Mouse (Mus musculus) mesoderm, embryonic 11.5 days (tissue): ENCODE results near the gene Snx21.

Source experiments
- DNase-seq: peaks from one replicate; pipeline ENCODE4 v3.0.0-alpha.2; 2012; ENCODE audit warnings: low read depth, low spot score

Snx21 gene

DNA sequence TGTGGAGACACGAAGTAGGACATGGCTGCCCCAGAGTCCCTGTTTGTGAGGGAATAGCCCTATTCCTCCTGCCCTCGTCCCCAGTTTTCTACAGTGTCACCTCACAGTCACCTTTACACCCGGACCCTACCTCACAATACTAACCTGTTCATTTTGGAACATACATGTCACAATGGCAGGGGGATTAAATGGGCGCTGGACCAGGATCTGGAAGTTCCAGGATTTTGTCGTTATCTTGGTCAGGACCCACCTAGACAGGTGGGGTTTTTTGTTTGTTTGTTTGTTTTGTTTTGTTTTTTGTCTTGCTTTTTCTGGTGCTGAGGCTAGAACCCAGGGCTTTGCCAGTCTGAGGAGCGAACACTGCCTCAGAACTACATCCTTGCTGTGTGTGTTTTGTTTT is 42.8 kb downstream of the Snx21 start, which contains the start of gene Spata25:
Gene Spata25, minus strand, starts transcription at position 101 of the 400 bp plus-strand sequence.
- no peak for DNase-seq

DNA sequence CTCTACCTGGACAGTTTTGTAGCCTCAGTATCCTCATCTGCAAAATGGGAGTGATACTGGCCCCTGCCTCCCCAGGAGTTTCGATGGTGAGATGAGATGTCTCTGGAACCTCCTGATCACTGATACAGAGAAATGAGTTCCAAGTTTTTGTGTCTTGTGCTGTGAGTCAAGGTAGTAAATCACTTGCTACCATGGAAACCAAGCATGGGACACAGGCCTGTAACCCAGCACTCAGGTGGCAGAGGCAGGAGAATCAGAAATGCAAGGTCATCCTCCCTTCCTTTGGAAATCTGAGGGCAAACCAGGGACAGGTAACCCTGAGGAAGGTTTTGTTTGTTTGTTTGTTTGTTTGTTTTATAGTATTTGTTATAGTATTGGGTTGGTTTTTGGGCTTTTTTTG is 43.5 kb downstream of the Snx21 start:
- no peak for DNase-seq

DNA sequence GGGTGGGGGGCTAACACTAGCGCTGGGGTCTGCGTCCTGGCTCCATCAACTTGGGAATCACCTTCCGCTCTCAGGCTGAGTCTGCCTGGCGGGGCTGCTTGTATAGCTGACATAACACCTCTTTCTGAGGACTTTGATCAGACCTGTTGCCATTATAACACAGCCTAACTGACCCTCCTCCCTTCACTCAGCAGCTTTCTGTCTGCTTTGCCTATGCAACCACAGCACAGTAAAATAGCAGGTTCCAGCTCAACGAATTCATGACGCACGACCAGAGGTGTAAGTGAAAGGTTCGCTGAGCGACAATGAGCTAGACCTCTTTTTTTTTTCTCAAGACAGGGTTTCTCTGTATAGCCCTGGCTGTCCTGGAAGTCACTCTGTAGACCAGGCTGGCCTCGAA is 45.4 kb downstream of the Snx21 start:
- no peak for DNase-seq

DNA sequence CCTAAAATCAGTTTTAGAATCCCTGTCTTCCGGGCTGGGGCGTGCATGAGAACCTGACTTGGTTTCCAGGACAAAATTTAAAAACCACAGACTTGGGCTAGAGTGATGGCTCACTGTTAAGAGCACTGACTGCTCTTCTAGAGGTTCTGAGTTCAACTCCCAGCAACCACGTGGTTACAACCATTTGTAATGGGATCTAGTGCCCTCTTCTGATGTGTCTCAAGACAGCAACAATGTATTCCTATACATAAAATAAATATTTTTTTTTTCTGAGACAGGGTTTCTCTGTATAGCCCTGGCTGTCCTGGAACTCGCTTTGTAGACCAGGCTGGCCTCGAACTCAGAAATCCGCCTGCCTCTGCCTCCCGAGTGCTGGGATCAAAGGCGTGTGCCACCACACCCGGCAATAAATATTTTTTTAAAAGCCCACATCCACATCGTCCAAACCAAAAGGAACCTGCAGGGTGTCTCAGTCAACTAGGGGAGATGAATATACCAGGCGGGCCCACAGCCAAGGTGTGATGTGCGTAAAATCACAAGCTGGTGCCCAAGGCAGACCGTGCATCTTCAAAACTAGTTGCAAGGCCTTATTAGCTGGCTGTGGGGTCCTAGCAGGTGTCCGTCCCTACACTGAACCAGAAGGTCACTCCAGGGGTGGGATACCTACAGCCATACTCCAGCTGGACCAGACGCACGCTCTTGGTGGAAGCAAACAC is 46.6 kb downstream of the Snx21 start:
- DNase-seq: no peak

DNA sequence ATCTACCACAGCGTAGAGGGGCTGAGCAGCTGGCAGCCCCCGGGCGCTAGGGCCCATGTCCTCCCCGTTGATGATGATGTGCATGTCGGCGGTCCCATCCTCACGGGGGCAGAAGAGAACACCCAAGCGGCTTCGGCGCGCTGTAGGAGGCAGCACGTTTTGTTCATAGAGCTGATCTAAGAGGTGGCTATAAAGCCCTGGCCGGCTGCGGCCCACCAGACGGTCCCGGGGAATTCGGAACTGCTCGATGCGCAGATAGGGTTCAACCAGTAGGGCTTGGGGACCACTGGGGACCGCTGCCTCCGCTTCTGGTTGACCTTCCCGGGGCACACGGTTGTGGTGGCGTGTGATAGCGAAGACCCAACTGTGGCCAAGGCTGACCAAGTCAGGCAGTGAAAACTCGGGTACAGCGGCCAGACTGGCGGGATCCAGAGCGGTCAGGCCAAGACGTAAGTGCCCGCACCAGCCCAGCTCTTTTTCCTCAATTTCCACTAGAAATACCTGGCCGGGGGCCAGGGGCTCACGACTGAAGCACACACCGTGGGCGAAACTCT is 47.2 kb downstream of the Snx21 start, which contains the start of gene Ctsa:
Gene Ctsa, plus strand, starts transcription at position 126 of the 554 bp plus-strand sequence.
- peak; percentile 77 for DNase-seq

DNA sequence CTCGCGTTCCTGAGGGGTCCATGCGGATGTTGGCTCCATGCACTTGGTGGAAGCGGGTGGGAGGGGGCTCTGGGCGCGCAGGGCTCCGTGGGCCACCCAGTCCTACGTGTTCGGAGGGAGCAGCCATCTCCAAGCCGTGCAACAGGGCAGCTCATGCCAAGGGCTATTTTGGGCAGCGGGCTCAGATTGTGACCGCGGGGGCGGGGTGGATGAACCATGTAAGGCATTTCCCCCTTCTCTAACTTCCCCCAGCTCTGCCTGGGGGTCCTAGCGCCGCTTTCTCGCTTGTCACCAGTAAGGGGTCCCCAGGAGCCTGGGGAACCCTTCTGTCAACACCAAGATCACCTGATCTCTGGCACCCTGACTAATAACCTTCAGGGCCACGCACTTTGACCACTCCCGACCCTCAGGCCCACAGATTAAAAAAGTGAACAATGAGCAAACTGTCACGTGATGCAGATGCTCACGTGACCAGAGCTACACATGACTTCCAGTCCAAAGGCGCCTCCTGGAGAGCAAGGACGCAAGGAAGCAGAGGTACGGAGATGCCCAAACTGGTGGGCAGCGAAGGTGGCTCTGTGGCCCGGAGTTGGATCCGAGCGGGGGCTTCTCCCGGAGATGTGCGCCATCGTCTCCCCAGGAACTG is 47.8 kb downstream of the Snx21 start, which contains the start of gene Neurl2:
Gene Neurl2, minus strand, starts transcription at position 143 of the 646 bp plus-strand sequence.
- DNase-seq: peak; percentile 100

DNA sequence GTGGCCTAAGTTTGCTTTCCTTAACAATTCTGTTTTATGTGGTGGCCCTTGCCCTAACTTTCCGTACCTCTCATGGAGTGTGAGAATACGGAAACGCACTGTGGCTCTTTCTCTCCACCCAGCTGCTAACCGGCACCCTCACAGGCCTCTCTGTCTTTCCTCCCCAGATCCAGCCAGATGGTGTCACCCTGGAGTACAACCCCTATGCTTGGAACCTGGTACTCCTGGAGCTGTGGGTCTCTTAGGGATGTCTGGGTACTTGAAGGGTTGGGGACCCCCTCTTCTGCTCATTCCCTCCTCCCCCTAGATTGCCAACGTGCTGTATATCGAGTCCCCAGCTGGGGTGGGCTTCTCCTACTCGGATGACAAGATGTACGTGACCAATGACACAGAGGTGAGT is 48.9 kb downstream of the Snx21 start:
- DNase-seq: no peak

DNA sequence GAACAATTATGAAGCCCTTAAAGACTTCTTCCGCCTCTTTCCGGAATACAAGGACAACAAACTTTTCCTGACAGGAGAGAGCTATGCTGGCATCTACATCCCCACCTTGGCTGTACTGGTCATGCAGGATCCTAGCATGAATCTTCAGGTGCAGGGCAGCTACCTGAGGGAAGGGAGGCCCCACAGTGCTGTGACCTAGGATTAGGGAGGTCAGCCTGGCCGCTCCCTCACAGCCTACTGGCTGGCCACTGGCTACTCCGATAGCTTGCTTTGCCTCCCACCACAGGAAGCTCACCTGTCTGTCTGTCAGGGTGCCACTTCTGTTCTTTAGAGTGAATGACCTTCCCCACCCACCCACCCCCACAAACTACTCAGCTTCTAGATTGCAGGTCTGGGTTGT is 49.5 kb downstream of the Snx21 start:
- no peak for DNase-seq
